Mouse (Mus musculus) naive thymus-derived CD4-positive, alpha-beta T cell, adult 2 months (primary cell): ENCODE data around the gene Exosc10.

ENCODE experiments used
- DNase-seq: peaks from one replicate; pipeline ENCODE4 v3.0.0-alpha.2; 2011; ENCODE audit warnings: low read depth

Gene Exosc10

DNA sequence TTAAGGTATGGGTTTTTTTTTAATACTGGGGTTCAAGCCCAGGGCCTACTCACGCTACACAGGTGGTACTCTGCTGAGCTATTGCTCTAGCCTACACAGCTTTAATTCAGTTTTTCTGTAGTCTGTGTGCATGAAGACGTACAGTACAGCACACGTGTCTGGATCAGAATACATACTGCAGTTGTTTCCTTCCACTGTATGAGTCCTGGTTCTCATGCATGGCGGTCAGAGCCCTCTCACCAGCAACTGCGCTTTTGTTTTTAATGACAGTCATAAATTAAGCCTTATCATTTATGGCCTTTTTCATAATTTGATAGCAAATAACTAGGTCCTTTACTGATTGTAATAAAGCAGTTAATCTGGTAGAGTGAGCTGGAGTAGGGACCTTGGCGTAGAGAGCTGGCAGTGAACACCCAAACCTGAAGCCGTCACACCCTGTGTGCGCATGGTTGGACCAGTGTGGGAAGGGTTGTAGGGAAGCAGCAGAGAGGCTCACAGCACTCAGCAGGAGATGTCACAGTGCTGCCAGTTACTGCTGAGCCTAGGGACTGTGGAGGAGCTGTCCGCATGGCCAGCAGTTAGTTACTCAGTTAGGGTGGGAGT lies 12.6 kb downstream of the Exosc10 start:
- no peak for DNase-seq

- DNase-seq, result no peak
These were observed 15.0 kb downstream of the Exosc10 start for GRCm38 (mm10) chr4:148573222-148573621.

GRCm38 (mm10) chr4:148580765-148581164 lies 22.5 kb downstream of the Exosc10 start:
- no peak for DNase-seq

GRCm38 (mm10) chr4:148581422-148581821 lies 23.2 kb downstream of the Exosc10 start:
- DNase-seq, result no peak

DNA sequence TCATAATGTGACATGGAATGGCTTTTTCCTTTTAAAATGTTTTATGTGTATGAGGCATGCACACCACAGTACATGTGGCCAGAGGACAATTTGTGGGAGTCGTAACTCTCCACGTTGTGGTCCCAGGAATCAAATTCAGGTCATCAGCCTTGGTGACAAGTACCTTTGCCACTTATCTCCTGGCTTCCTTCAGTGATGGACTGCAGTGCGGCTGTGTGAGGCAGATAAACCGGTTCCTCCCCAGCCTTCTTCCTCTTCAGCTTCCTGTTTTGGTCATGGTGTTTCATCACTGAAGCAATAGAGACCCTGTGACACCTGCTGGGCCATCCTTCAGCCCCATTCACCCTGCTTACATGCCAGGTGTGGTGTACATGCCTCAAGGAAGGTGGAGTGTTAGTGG lies 25.0 kb downstream of the Exosc10 start:
- no peak for DNase-seq

DNA sequence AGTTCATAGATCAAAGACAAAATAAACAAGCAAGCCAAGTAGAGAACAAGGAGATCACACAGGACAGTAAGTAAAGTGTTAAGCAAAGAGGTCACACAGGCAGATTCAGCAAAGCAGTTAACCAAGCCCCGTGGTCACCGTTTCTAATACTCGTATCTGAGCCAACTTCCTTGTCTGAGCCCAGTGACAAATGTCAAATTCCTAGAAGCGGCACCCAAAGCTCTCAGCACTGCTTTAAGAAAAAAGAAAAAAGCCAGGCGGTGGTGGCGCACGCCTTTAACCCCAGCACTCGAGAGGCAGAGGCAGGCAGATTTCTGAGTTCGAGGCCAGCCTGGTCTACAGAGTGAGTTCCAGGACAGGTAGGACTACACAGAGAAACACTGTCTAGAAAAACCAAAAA lies 28.4 kb downstream of the Exosc10 start:
- DNase-seq, result no peak

GRCm38 (mm10) chr4:148588793-148589192 lies 30.6 kb downstream of the Exosc10 start:
- DNase-seq, result no peak

DNA sequence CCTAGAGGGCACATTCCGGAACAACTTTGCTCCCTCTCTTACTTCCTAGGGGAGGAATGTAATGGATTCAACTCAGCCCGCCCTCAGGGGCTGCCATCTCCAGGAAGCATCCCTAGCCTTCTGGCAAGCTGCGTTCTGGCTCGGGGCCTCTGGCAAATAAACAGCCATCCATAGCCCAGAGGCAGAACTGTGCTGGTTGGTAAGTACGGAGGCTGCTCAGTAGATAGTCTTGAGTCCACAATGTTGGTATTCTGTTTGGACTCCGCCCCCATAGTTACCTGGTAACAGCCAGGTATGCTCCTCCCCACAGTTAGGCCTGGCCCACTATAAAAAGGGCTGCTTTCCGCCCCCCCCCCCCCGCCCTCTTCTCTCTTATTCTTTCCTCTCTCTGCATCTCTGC lies 31.3 kb downstream of the Exosc10 start:
- DNase-seq, result no peak

- DNase-seq, result peak; percentile 44
These were observed 32.4 kb downstream of the Exosc10 start for GRCm38 (mm10) chr4:148590421-148591170.

- peak; percentile 95 for DNase-seq
These were observed 33.0 kb downstream of the Exosc10 start, which contains the start of gene Srm for GRCm38 (mm10) chr4:148591171-148591630. Srm (plus strand) TSS chr4:148591503.

- no peak for DNase-seq
These were observed 33.6 kb downstream of the Exosc10 start for GRCm38 (mm10) chr4:148591637-148592380.

DNA sequence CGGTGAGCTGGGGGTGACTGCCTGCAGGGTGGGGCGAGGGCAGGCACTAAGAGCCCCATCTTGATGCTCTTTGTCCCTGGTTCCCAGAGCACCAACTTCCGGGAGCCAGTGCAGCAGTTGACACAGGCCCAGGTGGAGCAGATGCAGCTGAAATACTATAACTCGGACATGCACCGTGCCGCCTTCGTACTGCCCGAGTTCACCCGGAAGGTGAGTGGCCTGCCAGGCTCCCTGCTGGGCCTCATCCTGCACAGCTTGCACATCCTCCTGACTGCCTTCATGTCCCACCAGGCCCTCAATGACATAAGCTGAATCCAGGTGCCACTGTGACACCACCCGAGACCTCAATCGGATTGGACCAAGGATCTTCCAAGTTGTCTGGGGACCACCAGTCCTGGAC lies 35.8 kb downstream of the Exosc10 start:
- DNase-seq, result no peak

GRCm38 (mm10) chr4:148595916-148596315 lies 37.7 kb downstream of the Exosc10 start:
- DNase-seq, result no peak

DNA sequence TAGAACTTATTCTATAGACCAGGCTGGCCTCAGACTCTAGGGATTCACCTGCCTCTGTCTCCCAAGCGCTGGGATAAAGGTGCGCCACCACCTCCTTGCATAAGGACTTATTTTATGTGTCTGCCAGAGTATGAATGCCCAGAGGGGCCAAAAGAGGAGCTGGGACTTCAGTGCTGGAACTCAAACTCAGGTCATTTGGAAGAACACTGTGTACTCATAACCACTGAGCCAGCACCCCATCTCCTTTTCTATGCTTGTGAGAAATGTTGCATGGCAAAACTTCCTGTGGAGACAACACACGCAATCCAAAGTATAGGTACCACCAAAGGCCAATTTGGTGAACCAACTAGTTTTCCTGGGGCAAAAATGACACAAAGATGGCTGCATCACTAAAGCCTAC lies 38.5 kb downstream of the Exosc10 start:
- DNase-seq, result no peak

DNA sequence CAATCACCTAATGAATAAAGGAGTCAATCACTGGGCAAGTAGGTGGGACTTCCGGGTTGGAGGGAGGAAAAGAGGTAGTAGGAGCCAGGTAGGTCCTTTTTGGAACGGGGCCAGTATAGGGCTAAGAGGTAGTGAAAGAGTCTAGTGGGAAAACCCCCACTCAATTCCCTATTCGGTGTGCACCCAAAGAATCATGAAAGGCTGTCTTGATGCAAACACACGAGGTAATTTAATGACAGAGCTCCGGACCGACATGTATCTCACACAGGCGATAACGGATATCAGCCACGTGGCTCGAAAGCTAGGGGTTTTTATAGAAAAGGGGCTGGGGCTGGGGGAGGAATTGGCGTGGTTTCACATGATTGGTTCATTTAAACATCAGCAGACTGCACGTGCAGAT lies 40.6 kb downstream of the Exosc10 start:
- DNase-seq, result no peak

- DNase-seq, result no peak
These were observed 42.1 kb downstream of the Exosc10 start for GRCm38 (mm10) chr4:148600316-148600715.

DNA sequence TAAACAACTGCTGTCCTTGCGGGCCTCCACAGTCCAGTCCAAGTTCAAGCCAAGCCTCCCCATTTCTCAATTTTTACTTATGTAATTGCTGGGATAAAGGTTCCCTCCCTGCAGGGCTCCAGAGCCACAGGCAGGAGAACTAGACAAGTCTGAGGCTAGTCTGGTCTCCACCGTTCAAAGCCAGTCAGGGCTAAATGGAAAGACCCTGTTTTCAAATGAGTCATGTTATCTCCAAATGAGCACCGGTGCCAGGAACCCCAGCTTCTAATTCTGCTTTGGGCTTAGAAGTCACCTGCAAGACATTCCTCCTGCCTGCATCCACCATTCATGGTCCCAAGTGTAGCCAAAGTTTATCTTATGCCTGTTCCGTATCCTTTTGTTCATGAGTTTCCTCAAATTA lies 43.6 kb downstream of the Exosc10 start:
- no peak for DNase-seq

GRCm38 (mm10) chr4:148602357-148603120 lies 44.3 kb downstream of the Exosc10 start, which contains the start of gene Masp2:
Masp2 (plus strand) TSS chr4:148602554.
- DNase-seq, result no peak

- no peak for DNase-seq
These were observed 45.3 kb downstream of the Exosc10 start for GRCm38 (mm10) chr4:148603376-148604139.

DNA sequence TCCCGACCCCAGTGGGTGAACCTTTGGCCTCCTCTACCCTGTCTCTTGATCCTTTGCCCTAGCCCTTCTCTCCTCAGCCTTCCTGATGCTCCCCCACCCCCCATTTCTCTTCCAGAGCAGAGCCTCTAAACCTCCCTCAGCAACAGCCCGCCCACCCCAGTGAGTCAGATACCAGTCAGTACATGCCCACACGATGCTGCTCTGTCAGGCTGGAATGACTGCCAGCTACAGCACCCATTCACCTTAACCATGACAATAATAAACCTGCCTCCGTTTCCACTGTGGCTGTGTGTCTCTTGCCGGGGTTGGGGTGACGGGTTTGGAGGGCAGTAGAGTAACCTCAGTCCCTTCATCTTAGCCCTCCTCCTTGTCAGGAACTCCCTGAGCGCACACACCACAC lies 45.9 kb downstream of the Exosc10 start:
- no peak for DNase-seq

GRCm38 (mm10) chr4:148604541-148605165 lies 46.4 kb downstream of the Exosc10 start:
- DNase-seq, result peak; percentile 74
